Mouse (Mus musculus): ENCODE data around the gene Fbln7.

- TF ChIP-seq CTCF (IDR thresholded peaks at IDR 0.05; ENCODE audit: extremely low read depth, insufficient read depth, insufficient read length, insufficient replicate concordance) (no peak), POLR2A (IDR thresholded peaks at IDR 0.05; ENCODE audit: low read depth, low read length) (no peak)
Observed at GRCm38 (mm10) chr2:128858962-128859361, 3.8 kb upstream of the Fbln7 start.

Data from spleen, adult 2 months (tissue).